Mouse (Mus musculus) liver, adult 2 months (tissue): Measurements from ENCODE around the gene H2afz. TPM values are rescaled to one million over a fixed set of nuclear protein-coding genes. Genes with fewer than 3 reads are reported as not detected.

Experiments
- DNase-seq: peaks from one replicate; pipeline ENCODE4 v3.0.0-alpha.2; 2011; ENCODE audit warnings: low read depth, low spot score; ENCODE audit errors: extremely low read depth
- H3K27ac ChIP-seq: fragments of 200-500 bp; replicated peaks from 2 replicates; pipeline ENCODE4 v1.5.1; 2012; ENCODE audit warnings: low read depth, mild to moderate bottlenecking, control low read depth, inconsistent platforms, low read length; ENCODE audit not compliant: insufficient read depth
- H3K27me3 ChIP-seq: fragments of 200-500 bp; 2 replicates; pipeline ENCODE4 v1.6.1; 2012; ENCODE audit warnings: mild to moderate bottlenecking, moderate library complexity, low read length, inconsistent platforms; ENCODE audit not compliant: control insufficient read depth, insufficient read depth
- H3K36me3 ChIP-seq: fragments of 200-500 bp; 2 replicates; pipeline ENCODE4 v1.6.1; 2012; ENCODE audit warnings: low read length, inconsistent platforms; ENCODE audit not compliant: control insufficient read depth, insufficient read depth
- H3K4me1 ChIP-seq: fragments of 200-500 bp; 2 replicates; pipeline ENCODE4 v1.6.1; 2011; ENCODE audit warnings: low read length; ENCODE audit not compliant: control insufficient read depth, insufficient read depth
- H3K4me3 ChIP-seq: fragments of 200-500 bp; 2 replicates; pipeline ENCODE4 v1.5.1; 2011; ENCODE audit warnings: low read depth, mild to moderate bottlenecking, control low read depth, low read length, moderate library complexity; ENCODE audit not compliant: insufficient read depth
- H3K79me2 ChIP-seq: fragments of 200-500 bp; 2 replicates; pipeline ENCODE4 v1.6.1; 2012; ENCODE audit warnings: inconsistent platforms, mild to moderate bottlenecking, low read length, moderate library complexity; ENCODE audit not compliant: control insufficient read depth, insufficient read depth
- H3K9ac ChIP-seq: fragments of 200-500 bp; 2 replicates; pipeline ENCODE4 v1.6.1; 2012; ENCODE audit warnings: low read depth, mild to moderate bottlenecking, control low read depth, inconsistent platforms, low read length
- CTCF ChIP-seq: fragments of 200-500 bp; IDR thresholded peaks from 2 replicates; pipeline ENCODE4 v1.5.1; 2011; ENCODE audit warnings: low read depth, low read length, control low read depth
- POLR2A ChIP-seq: fragments of 200-500 bp; IDR thresholded peaks from 2 replicates; pipeline ENCODE4 v1.6.1; 2011; ENCODE audit warnings: low read length, control low read depth; ENCODE audit not compliant: insufficient read depth; ENCODE audit errors: extremely low read depth
- WGBS: fragments of 180-500 bp; shearing (Covaris S2); methylation state at CpG from one replicate; pipeline ENCODE4 v1.1.7; 2018; 5-methylcytosine and 5-hydroxymethylcytosine counted together
- polyA plus RNA-seq: library from polyadenylated mRNA; depleted of rRNA; stranded (reverse); fragments of >200 nt; gene quantifications from 2 replicates; pipeline ENCODE4 v1.2.3, GENCODE M21; 2012
- total RNA-seq: library from RNA; depleted of rRNA; stranded (reverse); fragments of >200 nt; gene quantifications from 2 replicates; pipeline ENCODE4 v1.2.3, GENCODE M21; 2014

The H2afz gene
- total and polyA plus RNA-seq, 2 experiments = 113 to 134 TPM

DNA sequence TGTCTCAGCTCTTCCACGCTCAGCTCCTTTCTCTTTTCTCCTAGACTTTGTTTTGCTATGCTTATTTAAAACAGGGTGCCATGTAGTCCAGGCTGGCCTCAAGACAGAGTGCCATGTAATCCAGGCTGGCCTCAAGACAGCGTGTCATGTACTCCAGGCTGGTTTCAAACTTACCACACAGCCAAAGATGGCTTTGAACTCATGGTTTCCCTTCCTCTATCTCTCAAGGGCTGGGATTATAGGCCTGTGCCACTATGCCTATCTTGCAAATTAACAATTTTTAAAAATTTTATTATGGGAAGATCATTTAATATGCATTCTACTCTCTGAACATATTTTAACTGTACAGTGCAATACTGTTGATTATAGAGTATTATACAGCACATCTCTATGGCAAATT, 33.1 kb upstream of the H2afz start:
- Histone ChIP-seq H3K79me2 (no peaks in the 10 kb centered on the region), H3K4me1 (no peaks in the 10 kb centered on the region), H3K9ac (no peak overlapping the region), H3K27me3 (no peaks in the 10 kb centered on the region), H3K36me3 (no peaks in the 10 kb centered on the region), H3K4me3 (no peak overlapping the region), H3K27ac (no peak overlapping the region)
- no peak for TF ChIP-seq POLR2A
- 95% methylated on average over 2 of the region's 2 CpGs for WGBS
- DNase-seq = no peak

DNA sequence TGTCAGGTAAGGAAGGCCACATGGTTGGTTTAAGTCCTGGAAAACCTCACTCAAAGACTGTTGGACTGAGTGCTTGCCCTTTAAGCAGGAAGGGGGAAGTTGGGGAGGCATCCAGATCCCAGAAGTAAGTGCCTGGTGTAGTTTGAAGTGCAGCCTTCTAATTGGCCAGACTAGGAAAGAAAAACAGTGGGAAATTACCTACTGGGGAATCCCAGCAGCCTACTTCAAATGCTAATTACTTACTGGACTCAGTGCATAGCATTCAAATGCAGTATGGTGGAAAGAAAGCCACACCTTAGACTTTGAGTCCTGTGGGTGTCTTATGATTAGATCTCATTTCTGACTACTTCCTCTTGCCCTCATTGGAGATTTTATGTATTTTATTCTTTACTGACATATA, 31.2 kb upstream of the H2afz start:
- Histone ChIP-seq H3K27me3 (no peaks in the 10 kb centered on the region), H3K36me3 (no peaks in the 10 kb centered on the region), H3K27ac (no peak overlapping the region), H3K79me2 (no peaks in the 10 kb centered on the region), H3K4me3 (no peak overlapping the region), H3K4me1 (no peaks in the 10 kb centered on the region), H3K9ac (no peak overlapping the region)
- TF ChIP-seq POLR2A = no peak
- TF ChIP-seq CTCF = no peak
- no peak for DNase-seq

DNA sequence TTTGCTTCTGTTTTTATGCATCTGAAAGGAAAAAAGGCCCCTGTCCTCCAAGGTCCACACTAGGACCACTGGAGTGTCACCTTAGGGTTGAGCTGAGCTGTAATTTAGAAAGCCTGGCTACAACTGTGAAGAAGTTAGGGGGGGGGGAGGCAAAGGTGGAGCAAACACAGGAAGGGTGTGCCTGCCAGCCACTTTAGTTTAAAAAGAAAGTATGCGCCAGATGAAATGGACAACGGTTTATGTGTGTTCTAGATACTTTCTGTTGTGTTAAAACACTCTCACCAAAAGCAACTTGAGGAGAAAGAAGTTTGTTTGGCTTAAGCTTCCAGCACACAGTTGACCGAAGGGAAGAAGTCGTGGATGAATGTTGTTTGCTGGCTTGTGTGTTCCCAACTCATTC, 30.6 kb upstream of the H2afz start:
- no peak overlapping the region for H3K4me3 ChIP-seq
- no peak for DNase-seq
- TF ChIP-seq CTCF = no peak
- TF ChIP-seq POLR2A = no peak
- H3K27me3 ChIP-seq = no peaks in the 10 kb centered on the region
- H3K4me1 ChIP-seq = no peaks in the 10 kb centered on the region
- H3K79me2 ChIP-seq = no peaks in the 10 kb centered on the region
- 88% methylated on average over 4 of the region's 4 CpGs for WGBS
- no peak overlapping the region for H3K27ac ChIP-seq
- H3K9ac ChIP-seq = no peak overlapping the region
- no peaks in the 10 kb centered on the region for H3K36me3 ChIP-seq

DNA sequence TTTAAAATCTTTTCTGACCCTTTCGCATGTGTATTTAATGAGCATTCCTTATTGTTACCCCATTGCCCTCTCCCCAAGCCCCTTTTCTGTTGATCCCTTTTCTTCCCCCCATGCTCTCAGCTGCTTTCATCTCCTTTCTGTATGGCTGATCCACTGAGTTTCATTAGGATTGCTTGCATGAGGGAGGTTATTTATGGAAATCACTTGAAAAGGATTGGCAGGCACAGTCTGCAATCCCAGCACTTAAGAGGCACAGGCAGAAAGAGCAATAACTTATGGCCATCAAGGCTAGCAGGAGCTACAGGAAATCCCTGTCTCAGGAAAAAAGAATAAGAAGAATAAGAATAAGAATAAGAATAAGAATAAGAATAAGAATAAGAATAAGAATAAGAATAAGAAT, 27.7 kb upstream of the H2afz start:
- Histone ChIP-seq H3K27me3 (no peaks in the 10 kb centered on the region), H3K9ac (no peak overlapping the region), H3K4me3 (no peak overlapping the region), H3K4me1 (no peaks in the 10 kb centered on the region), H3K27ac (no peak overlapping the region), H3K79me2 (no peaks in the 10 kb centered on the region), H3K36me3 (no peaks in the 10 kb centered on the region)
- WGBS = 97% methylated on average over 1 of the region's 1 CpGs
- no peak for DNase-seq
- TF ChIP-seq CTCF (no peak), POLR2A (no peak)

- no peaks in the 10 kb centered on the region for H3K27me3 ChIP-seq
- no peak for TF ChIP-seq POLR2A
- TF ChIP-seq CTCF = no peak
- no peak overlapping the region for H3K9ac ChIP-seq
- no peak overlapping the region for H3K27ac ChIP-seq
- no peak for DNase-seq
- H3K4me3 ChIP-seq = no peak overlapping the region
- H3K79me2 ChIP-seq = no peaks in the 10 kb centered on the region
- H3K36me3 ChIP-seq = no peaks in the 10 kb centered on the region
- no peaks in the 10 kb centered on the region for H3K4me1 ChIP-seq
These were observed 26.1 kb upstream of the H2afz start for GRCm38 (mm10) chr3:137838160-137838559.

DNA sequence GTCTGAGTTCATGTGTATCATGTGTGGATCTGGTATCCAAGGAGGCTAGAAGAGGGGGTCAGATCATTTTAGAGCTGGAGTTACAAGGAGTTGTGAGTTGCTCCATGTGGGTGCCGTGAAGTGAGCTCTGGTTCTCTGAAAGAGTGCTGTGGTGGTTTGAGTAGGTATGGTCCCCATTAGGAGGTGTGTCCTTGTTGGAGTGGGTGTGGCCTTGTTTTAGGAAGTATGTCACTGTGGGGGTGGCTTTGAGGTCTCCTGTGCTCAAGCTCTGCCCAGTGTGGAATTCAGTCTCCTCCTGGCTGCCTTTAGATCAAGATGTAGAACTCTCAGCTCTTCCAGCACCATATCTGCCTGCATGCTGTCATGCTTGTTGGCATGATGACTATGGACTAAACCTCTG, 21.3 kb upstream of the H2afz start:
- 86% methylated on average over 1 of the region's 1 CpGs for WGBS
- H3K27ac ChIP-seq = no peak overlapping the region
- no peaks in the 10 kb centered on the region for H3K27me3 ChIP-seq
- H3K36me3 ChIP-seq = no peaks in the 10 kb centered on the region
- H3K4me3 ChIP-seq = no peak overlapping the region
- no peak for TF ChIP-seq CTCF
- TF ChIP-seq POLR2A = no peak
- no peaks in the 10 kb centered on the region for H3K4me1 ChIP-seq
- H3K79me2 ChIP-seq = no peaks in the 10 kb centered on the region
- no peak for DNase-seq
- H3K9ac ChIP-seq = no peak overlapping the region

DNA sequence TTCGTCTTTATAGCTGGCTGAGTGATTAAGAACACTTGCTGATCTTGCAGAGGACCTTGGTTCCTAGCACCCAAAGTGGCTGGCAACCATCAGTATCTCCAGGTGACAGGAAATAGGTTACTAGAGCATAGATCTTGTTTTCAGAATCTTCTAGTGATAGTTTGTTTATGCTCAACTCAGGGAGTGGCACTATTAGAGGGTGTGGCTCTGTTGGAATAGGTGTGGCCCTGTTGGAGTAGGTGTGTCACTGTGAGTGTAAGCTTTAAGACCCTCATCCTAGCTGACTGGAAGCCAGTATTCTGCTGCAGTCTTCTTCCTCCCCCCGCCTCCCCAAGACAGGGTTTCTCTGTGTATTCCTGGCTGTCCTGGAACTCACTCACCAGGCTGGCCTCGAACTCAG, 20.0 kb upstream of the H2afz start:
- WGBS = 89% methylated on average over 3 of the region's 3 CpGs
- Histone ChIP-seq H3K4me1 (no peaks in the 10 kb centered on the region), H3K27ac (no peak overlapping the region), H3K36me3 (no peaks in the 10 kb centered on the region), H3K79me2 (no peaks in the 10 kb centered on the region), H3K27me3 (no peaks in the 10 kb centered on the region), H3K9ac (no peak overlapping the region), H3K4me3 (no peak overlapping the region)
- TF ChIP-seq CTCF (no peak), POLR2A (no peak)
- DNase-seq = no peak
